Mouse (Mus musculus) myocyte (in vitro differentiated cells): Measurements from ENCODE around the gene Fbxw4. TPM values are rescaled to one million over a fixed set of nuclear protein-coding genes. Genes with fewer than 3 reads are reported as not detected.

ENCODE experiments used
- H3K27me3 ChIP-seq: one replicate; pipeline ENCODE4 v1.6.1; 2011; ENCODE audit not compliant: control insufficient read depth, insufficient read depth, insufficient read length
- H3K36me3 ChIP-seq: one replicate; pipeline ENCODE4 v1.6.1; 2011; ENCODE audit not compliant: control insufficient read depth, insufficient read depth
- H3K4me2 ChIP-seq: one replicate; pipeline ENCODE4 v1.6.1; 2011; ENCODE audit warnings: low read depth, control low read depth
- H3K4me3 ChIP-seq: one replicate; pipeline ENCODE4 v1.5.1; 2011; ENCODE audit warnings: mild to moderate bottlenecking, control low read depth, moderate library complexity
- H3K79me2 ChIP-seq: one replicate; pipeline ENCODE4 v1.6.1; 2011; ENCODE audit not compliant: control insufficient read depth, insufficient read depth
- H3ac ChIP-seq: one replicate; pipeline ENCODE4 v1.6.1; 2011; ENCODE audit not compliant: control insufficient read depth, insufficient read length
- CEBPB ChIP-seq: IDR thresholded peaks from 2 replicates; pipeline ENCODE4 v1.6.1; 2011; ENCODE audit warnings: mild to moderate bottlenecking, moderate library complexity; ENCODE audit not compliant: poor library complexity, insufficient read depth, severe bottlenecking
- E2F4 ChIP-seq: IDR thresholded peaks from one replicate; pipeline ENCODE4 v1.6.1; 2011; ENCODE audit warnings: mild to moderate bottlenecking, control low read depth, moderate library complexity; ENCODE audit not compliant: insufficient read depth
- MAX ChIP-seq: IDR thresholded peaks from one replicate; pipeline ENCODE4 v1.6.1; 2011; ENCODE audit warnings: low read depth, mild to moderate bottlenecking, control low read depth
- MYOD1 ChIP-seq, 3 experiments: IDR thresholded peaks; one replicate each; pipeline ENCODE4 v1.6.1; 2011; ENCODE audit warnings: control low read depth in 2 of 3, low read depth in 2 of 3, mild to moderate bottlenecking in 2 of 3, moderate library complexity in 1 of 3; ENCODE audit not compliant: insufficient read length in 2 of 3, control insufficient read depth in 1 of 3
- MYOG ChIP-seq, 3 experiments: IDR thresholded peaks; one replicate each; pipeline ENCODE4 v1.6.1; 2011; ENCODE audit warnings: control low read depth in 2 of 3, low read depth in 2 of 3, mild to moderate bottlenecking in 2 of 3; ENCODE audit not compliant: insufficient read length in 2 of 3, control insufficient read depth in 1 of 3, insufficient read depth in 1 of 3
- POLR2A ChIP-seq: IDR thresholded peaks from one replicate; pipeline ENCODE4 v1.6.1; 2011; ENCODE audit warnings: low read depth, mild to moderate bottlenecking, control low read depth, moderate library complexity; ENCODE audit not compliant: insufficient read length
- POLR2AphosphoS2 ChIP-seq: IDR thresholded peaks from one replicate; pipeline ENCODE4 v1.6.1; 2011; ENCODE audit warnings: low read depth, control low read depth; ENCODE audit not compliant: insufficient read length
- REST ChIP-seq: IDR thresholded peaks from one replicate; pipeline ENCODE4 v1.6.1; 2011; ENCODE audit warnings: mild to moderate bottlenecking, control low read depth, moderate library complexity; ENCODE audit not compliant: insufficient read depth, insufficient read length
- SRF ChIP-seq: IDR thresholded peaks from one replicate; pipeline ENCODE4 v1.6.1; 2011; ENCODE audit warnings: low read depth; ENCODE audit not compliant: control insufficient read depth, insufficient read length
- TCF12 ChIP-seq: IDR thresholded peaks from one replicate; pipeline ENCODE4 v1.6.1; 2011; ENCODE audit warnings: mild to moderate bottlenecking, control low read depth; ENCODE audit not compliant: poor library complexity, insufficient read depth, severe bottlenecking
- TCF3 ChIP-seq: IDR thresholded peaks from one replicate; pipeline ENCODE4 v1.6.1; 2011; ENCODE audit warnings: low read depth, control low read depth; ENCODE audit not compliant: insufficient read length
- USF1 ChIP-seq: IDR thresholded peaks from one replicate; pipeline ENCODE4 v1.6.1; 2011; ENCODE audit warnings: low read depth, mild to moderate bottlenecking, control low read depth, moderate library complexity
- polyA plus RNA-seq: library from polyadenylated mRNA; unstranded; fragments of >200 nt; fragmentation: generic; extraction: Trizol; gene quantifications from one replicate; pipeline ENCODE4 v1.2.1, GENCODE M21; 2012; ENCODE audit warnings: missing spikeins

The Fbxw4 gene
- polyA plus RNA-seq, 1 experiment = 37.0 TPM

- Histone ChIP-seq H3K36me3 (no peaks in the 10 kb centered on the region), H3K4me3 (no peak overlapping the region), H3K27me3 (no peaks in the 10 kb centered on the region), H3ac (no peak overlapping the region), H3K79me2 (no peaks in the 10 kb centered on the region), H3K4me2 (no peak overlapping the region)
- no peak for TF ChIP-seq REST
- no peak for TF ChIP-seq MYOD1 (IDR thresholded peaks at IDR 0.05; ENCODE audit: control insufficient read depth in 1 of 3, insufficient read length in 2 of 3, low read depth in 2 of 3)
- no peak for TF ChIP-seq TCF3
- TF ChIP-seq TCF12 = no peak
- TF ChIP-seq MAX = no peak
Observed at GRCm38 (mm10) chr19:45623710-45624109, 36.4 kb downstream of the Fbxw4 start.

- Histone ChIP-seq H3K36me3 (no peaks in the 10 kb centered on the region), H3K4me3 (no peak overlapping the region), H3K27me3 (no peaks in the 10 kb centered on the region), H3ac (no peak overlapping the region), H3K4me2 (no peak overlapping the region), H3K79me2 (no peaks in the 10 kb centered on the region)
- TF ChIP-seq SRF (no peak), MAX (no peak), REST (no peak), USF1 (no peak), POLR2A (no peak), E2F4 (no peak), MYOG (IDR thresholded peaks at IDR 0.05; ENCODE audit: control insufficient read depth in 1 of 3, insufficient read depth in 1 of 3, insufficient read length in 2 of 3, low read depth in 2 of 3) (no peak), MYOD1 (IDR thresholded peaks at IDR 0.05; ENCODE audit: control insufficient read depth in 1 of 3, insufficient read length in 2 of 3, low read depth in 2 of 3) (no peak), CEBPB (no peak), TCF12 (no peak), POLR2AphosphoS2 (no peak), TCF3 (no peak)
Observed at GRCm38 (mm10) chr19:45622144-45622543, 38.0 kb downstream of the Fbxw4 start.

- no peak overlapping the region for H3K4me3 ChIP-seq
- H3K27me3 ChIP-seq = no peaks in the 10 kb centered on the region
- H3K4me2 ChIP-seq = no peak overlapping the region
- H3ac ChIP-seq = no peak overlapping the region
- H3K79me2 ChIP-seq = no peaks in the 10 kb centered on the region
- no peak for TF ChIP-seq E2F4
- no peak for TF ChIP-seq TCF12
- TF ChIP-seq MAX = no peak
- no peak for TF ChIP-seq MYOD1 (IDR thresholded peaks at IDR 0.05; ENCODE audit: control insufficient read depth in 1 of 3, insufficient read length in 2 of 3, low read depth in 2 of 3)
- no peak for TF ChIP-seq TCF3
- TF ChIP-seq CEBPB = no peak
- TF ChIP-seq USF1 = no peak
- TF ChIP-seq POLR2AphosphoS2 = no peak
- no peak for TF ChIP-seq SRF
- no peak for TF ChIP-seq MYOG (IDR thresholded peaks at IDR 0.05; ENCODE audit: control insufficient read depth in 1 of 3, insufficient read depth in 1 of 3, insufficient read length in 2 of 3, low read depth in 2 of 3)
- no peak for TF ChIP-seq POLR2A
- TF ChIP-seq REST = no peak
- no peaks in the 10 kb centered on the region for H3K36me3 ChIP-seq
Observed at GRCm38 (mm10) chr19:45621061-45621460, 39.1 kb downstream of the Fbxw4 start.

- no peaks in the 10 kb centered on the region for H3K36me3 ChIP-seq
- no peak overlapping the region for H3K4me3 ChIP-seq
- H3K79me2 ChIP-seq = no peaks in the 10 kb centered on the region
- H3ac ChIP-seq = no peak overlapping the region
- H3K27me3 ChIP-seq = no peaks in the 10 kb centered on the region
- no peak overlapping the region for H3K4me2 ChIP-seq
- TF ChIP-seq SRF (no peak), POLR2AphosphoS2 (no peak), E2F4 (no peak), USF1 (no peak), TCF12 (no peak), REST (no peak), MYOD1 (IDR thresholded peaks at IDR 0.05; ENCODE audit: control insufficient read depth in 1 of 3, insufficient read length in 2 of 3, low read depth in 2 of 3) (no peak), TCF3 (no peak), POLR2A (no peak), MAX (no peak), CEBPB (no peak), MYOG (IDR thresholded peaks at IDR 0.05; ENCODE audit: control insufficient read depth in 1 of 3, insufficient read depth in 1 of 3, insufficient read length in 2 of 3, low read depth in 2 of 3) (no peak)
Observed at GRCm38 (mm10) chr19:45619744-45620501, 40.2 kb downstream of the Fbxw4 start.

- TF ChIP-seq E2F4 (no peak), USF1 (no peak), POLR2A (no peak), REST (no peak), TCF3 (no peak), CEBPB (no peak), MYOD1 (IDR thresholded peaks at IDR 0.05; ENCODE audit: control insufficient read depth in 1 of 3, insufficient read length in 2 of 3, low read depth in 2 of 3) (no peak), MYOG (IDR thresholded peaks at IDR 0.05; ENCODE audit: control insufficient read depth in 1 of 3, insufficient read depth in 1 of 3, insufficient read length in 2 of 3, low read depth in 2 of 3) (no peak), MAX (no peak), TCF12 (no peak), POLR2AphosphoS2 (no peak), SRF (no peak)
- Histone ChIP-seq H3K4me3 (no peak overlapping the region), H3K27me3 (no peaks in the 10 kb centered on the region), H3K4me2 (no peak overlapping the region), H3ac (no peak overlapping the region), H3K36me3 (no peaks in the 10 kb centered on the region), H3K79me2 (no peaks in the 10 kb centered on the region)
Observed at GRCm38 (mm10) chr19:45618184-45618583, 41.9 kb downstream of the Fbxw4 start.
